Mouse (Mus musculus) heart, postnatal 0 days (tissue): ENCODE results near the gene Hexim2. TPM values are rescaled to one million over a fixed set of nuclear protein-coding genes. Genes with fewer than 3 reads are reported as not detected.

Experiments
- ATAC-seq: fragments of 200-750 bp; cut with Nextera tagmentation; 2 replicates; pipeline ENCODE4 v1.8.0; 2017; ENCODE audit warnings: low read depth, moderate number of reproducible peaks, moderate library complexity; ENCODE audit not compliant: insufficient read depth
- DNase-seq: peaks from one replicate; pipeline ENCODE4 v3.0.0-alpha.2; 2016; ENCODE audit warnings: low spot score
- H3K27ac ChIP-seq: fragments of 300-500 bp; sonication (generic); 2 replicates; pipeline ENCODE4 v1.5.1; 2014; ENCODE audit warnings: low read depth, mild to moderate bottlenecking
- H3K27me3 ChIP-seq: fragments of 300-500 bp; sonication (generic); 2 replicates; pipeline ENCODE4 v1.6.1; 2014; ENCODE audit warnings: low read length, mixed read lengths; ENCODE audit not compliant: control insufficient read depth, insufficient read depth
- H3K36me3 ChIP-seq: fragments of 300-500 bp; sonication (generic); replicated peaks from 2 replicates; pipeline ENCODE4 v1.6.1; 2014; ENCODE audit warnings: low read length, mixed read lengths; ENCODE audit not compliant: control insufficient read depth, insufficient read depth
- H3K4me1 ChIP-seq: fragments of 300-500 bp; sonication (generic); 2 replicates; pipeline ENCODE4 v1.6.1; 2014; ENCODE audit warnings: antibody characterized with exemption; ENCODE audit not compliant: control insufficient read depth, insufficient read depth
- H3K4me2 ChIP-seq: fragments of 300-500 bp; sonication (generic); 2 replicates; pipeline ENCODE4 v1.6.1; 2014; ENCODE audit warnings: low read depth, mild to moderate bottlenecking, low read length, moderate library complexity
- H3K4me3 ChIP-seq: fragments of 300-500 bp; sonication (generic); 2 replicates; pipeline ENCODE4 v1.5.1; 2014; ENCODE audit warnings: low read depth, low read length
- H3K9ac ChIP-seq: fragments of 300-500 bp; sonication (generic); replicated peaks from 2 replicates; pipeline ENCODE4 v1.6.1; 2014; ENCODE audit warnings: low read depth, low read length, mixed read lengths
- H3K9me3 ChIP-seq: fragments of 300-500 bp; sonication (generic); replicated peaks from 2 replicates; pipeline ENCODE4 v1.6.1; 2016; ENCODE audit warnings: low read length; ENCODE audit not compliant: control insufficient read depth
- CTCF ChIP-seq: IDR thresholded peaks from 2 replicates; pipeline ENCODE4 v1.5.1; 2016; ENCODE audit warnings: antibody characterized with exemption, control low read depth, low read depth
- EP300 ChIP-seq: IDR thresholded peaks from 2 replicates; pipeline ENCODE4 v1.6.1; 2016; ENCODE audit warnings: antibody characterized with exemption, low read depth
- WGBS: fragments of 180-500 bp; shearing (Covaris S2); extraction: QIAGEN DNeasy Blood & Tissue Kit; methylation state at CpG from one replicate; pipeline ENCODE4 v1.1.7; 2014; 5-methylcytosine and 5-hydroxymethylcytosine counted together
- polyA plus RNA-seq: library from polyadenylated mRNA; unstranded; fragments of >200 nt; fragmentation: Nextera tagmentation; extraction: Ambion mirVana; gene quantifications from 2 replicates; pipeline ENCODE4 v1.2.1, GENCODE M21; 2015
- total RNA-seq: library from RNA; depleted of rRNA; stranded (reverse); fragments of >200 nt; gene quantifications from 2 replicates; pipeline ENCODE4 v1.2.3, GENCODE M21; 2014; ENCODE audit warnings: low replicate concordance

Gene Hexim2
- total and polyA plus RNA-seq, 2 experiments from 2014 or later = 1.6 to 4.2 TPM

DNA sequence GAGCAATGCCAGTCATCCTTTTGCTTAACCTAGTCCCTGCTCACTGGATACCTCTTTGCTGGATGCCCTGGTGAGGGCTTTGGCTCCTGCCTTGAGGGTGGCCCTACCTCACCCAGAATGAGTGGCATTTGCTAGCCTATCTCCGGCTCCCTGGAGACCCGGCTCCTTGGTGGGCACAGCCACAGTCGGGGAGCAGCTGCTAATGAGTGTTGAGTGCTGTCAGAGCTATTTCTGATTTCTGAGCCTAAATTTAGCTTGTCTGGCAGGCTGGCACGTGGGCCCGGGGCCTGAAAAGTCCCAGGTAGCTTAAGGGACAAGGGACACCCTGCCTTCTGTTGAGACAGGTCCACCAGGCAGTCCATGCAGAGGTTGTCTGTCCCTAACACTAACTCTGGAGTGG is 45.0 kb downstream of the Hexim2 start:
- Histone ChIP-seq H3K36me3 (no peaks in the 10 kb centered on the region), H3K9ac (no peak overlapping the region), H3K4me1 (0 out of 2 replicates have a peak, but pooled peaks cover 16% of the 10 kb centered on the region), H3K27me3 (no peaks in the 10 kb centered on the region), H3K9me3 (no peaks in the 10 kb centered on the region), H3K4me3 (no peak overlapping the region), H3K27ac (peak overlapping the region; percentile 60), H3K4me2 (no peak overlapping the region)
- TF ChIP-seq EP300 (no peak), CTCF (no peak)
- 40% methylated on average over 5 of the region's 5 CpGs for WGBS
- DNase-seq (peak; percentile 75), ATAC-seq (peak; percentile 70)

DNA sequence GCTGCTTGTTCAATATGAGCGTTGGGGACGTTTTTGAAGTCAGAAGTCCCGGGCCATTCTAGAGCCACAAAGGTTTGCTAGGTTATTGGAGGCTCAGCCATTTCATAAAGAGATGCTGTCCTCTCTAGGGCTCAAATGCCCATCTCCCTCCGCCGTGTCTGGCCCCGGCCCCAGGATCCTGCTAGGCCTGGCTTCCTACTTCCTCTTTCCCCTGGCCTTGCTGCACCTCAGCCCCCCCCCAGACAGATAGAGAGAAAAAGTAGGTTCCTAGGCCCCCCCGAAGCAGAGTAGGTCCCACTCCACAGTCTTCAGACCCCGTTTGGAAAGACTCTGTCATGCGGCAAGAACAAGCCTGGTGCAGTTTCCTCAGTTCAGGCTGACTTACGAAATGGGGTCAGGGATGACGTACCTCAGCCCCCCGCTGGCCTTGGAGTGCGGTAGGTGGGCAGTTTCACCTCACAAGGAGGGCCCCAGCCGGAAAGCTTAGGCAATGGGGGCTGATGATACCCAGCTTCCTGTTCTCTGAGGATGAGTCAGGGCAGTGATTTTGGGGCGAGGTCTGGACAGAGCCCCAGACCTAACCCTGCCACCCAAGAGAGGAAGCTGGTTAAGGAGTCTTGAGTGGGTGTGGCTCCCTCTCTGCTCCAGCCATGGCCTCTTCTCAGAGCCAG is 45.7 kb downstream of the Hexim2 start:
- 79% methylated on average over 15 of the region's 15 CpGs for WGBS
- Histone ChIP-seq H3K27me3 (no peaks in the 10 kb centered on the region), H3K4me1 (0 out of 2 replicates have a peak, but pooled peaks cover 16% of the 10 kb centered on the region), H3K4me2 (no peak overlapping the region), H3K9ac (no peak overlapping the region), H3K36me3 (no peaks in the 10 kb centered on the region), H3K4me3 (no peak overlapping the region), H3K27ac (peak overlapping the region; percentile 60), H3K9me3 (no peaks in the 10 kb centered on the region)
- TF ChIP-seq CTCF = no peak
- no peak for TF ChIP-seq EP300
- no peak for ATAC-seq
- DNase-seq = no peak

DNA sequence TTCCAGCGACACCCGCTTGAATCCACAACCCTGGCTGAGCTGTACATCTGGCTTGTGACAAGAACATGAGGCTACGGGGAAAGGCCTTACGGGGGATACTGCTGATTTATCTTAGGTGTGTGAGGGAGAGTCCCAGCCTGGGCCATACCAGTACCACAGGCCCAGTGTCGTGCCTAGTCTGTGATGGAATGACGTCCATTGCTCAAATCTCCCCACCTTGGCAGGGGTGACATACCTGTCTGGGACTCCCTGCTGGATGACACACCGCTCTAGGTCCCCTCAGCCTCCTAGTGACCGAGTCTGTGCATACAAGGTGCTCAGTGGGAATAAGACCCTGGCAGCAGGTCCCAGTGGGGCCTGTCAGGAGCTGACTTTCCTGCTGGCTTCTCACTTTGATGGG is 46.5 kb downstream of the Hexim2 start:
- H3K4me1 ChIP-seq = 0 out of 2 replicates have a peak, but pooled peaks cover 16% of the 10 kb centered on the region
- no peak for ATAC-seq

GRCm38 (mm10) chr11:103180426-103180825 is 48.2 kb downstream of the Hexim2 start:
- H3K9me3 ChIP-seq = no peaks in the 10 kb centered on the region
- no peak overlapping the region for H3K4me3 ChIP-seq
- no peaks in the 10 kb centered on the region for H3K27me3 ChIP-seq
- no peak overlapping the region for H3K9ac ChIP-seq
- no peak overlapping the region for H3K27ac ChIP-seq
- 0 out of 2 replicates have a peak, but pooled peaks cover 16% of the 10 kb centered on the region for H3K4me1 ChIP-seq
- no peaks in the 10 kb centered on the region for H3K36me3 ChIP-seq
- ATAC-seq (no peak), DNase-seq (no peak)
- WGBS = 75% methylated on average over 1 of the region's 1 CpGs
- no peak overlapping the region for H3K4me2 ChIP-seq
- TF ChIP-seq EP300 (no peak), CTCF (no peak)

More for the DNA sequence above, 46.5 kb downstream of the Hexim2 start:
- TF ChIP-seq CTCF (no peak), EP300 (no peak)
- WGBS = 91% methylated on average over 8 of the region's 8 CpGs
- H3K36me3 ChIP-seq = no peaks in the 10 kb centered on the region
- H3K4me2 ChIP-seq = no peak overlapping the region
- H3K9ac ChIP-seq = no peak overlapping the region
- H3K9me3 ChIP-seq = no peaks in the 10 kb centered on the region
- no peak for DNase-seq
- H3K27me3 ChIP-seq = no peaks in the 10 kb centered on the region
- no peak overlapping the region for H3K27ac ChIP-seq
- no peak overlapping the region for H3K4me3 ChIP-seq

DNA sequence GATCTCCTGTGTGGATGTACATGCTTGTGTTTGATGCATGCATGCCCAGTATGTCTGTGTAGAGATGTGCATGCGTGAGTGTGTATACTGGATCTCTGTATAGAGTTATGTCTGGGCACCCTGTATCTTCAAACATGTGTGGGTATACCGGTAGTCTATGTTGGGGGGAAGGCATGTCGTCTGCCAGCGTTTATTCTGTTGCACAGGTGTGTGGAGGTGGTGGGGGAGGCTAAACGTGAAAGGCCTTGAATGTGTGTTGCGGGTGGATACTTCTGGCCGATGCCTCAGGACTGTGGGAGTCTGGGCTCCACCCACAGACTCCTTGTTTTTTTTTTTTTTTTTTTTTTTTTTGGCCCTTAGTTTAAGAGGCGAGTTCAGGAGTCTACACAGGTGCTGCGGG is 49.1 kb downstream of the Hexim2 start:
- no peak for DNase-seq
- WGBS = 81% methylated on average over 9 of the region's 9 CpGs
- no peaks in the 10 kb centered on the region for H3K27me3 ChIP-seq
- TF ChIP-seq CTCF = no peak
- no peak for TF ChIP-seq EP300
- no peak for ATAC-seq
- no peak overlapping the region for H3K4me3 ChIP-seq
- no peaks in the 10 kb centered on the region for H3K9me3 ChIP-seq
- H3K4me2 ChIP-seq = no peak overlapping the region
- H3K9ac ChIP-seq = no peak overlapping the region
- H3K4me1 ChIP-seq = 0 out of 2 replicates have a peak, but pooled peaks cover 16% of the 10 kb centered on the region
- no peaks in the 10 kb centered on the region for H3K36me3 ChIP-seq
- no peak overlapping the region for H3K27ac ChIP-seq

DNA sequence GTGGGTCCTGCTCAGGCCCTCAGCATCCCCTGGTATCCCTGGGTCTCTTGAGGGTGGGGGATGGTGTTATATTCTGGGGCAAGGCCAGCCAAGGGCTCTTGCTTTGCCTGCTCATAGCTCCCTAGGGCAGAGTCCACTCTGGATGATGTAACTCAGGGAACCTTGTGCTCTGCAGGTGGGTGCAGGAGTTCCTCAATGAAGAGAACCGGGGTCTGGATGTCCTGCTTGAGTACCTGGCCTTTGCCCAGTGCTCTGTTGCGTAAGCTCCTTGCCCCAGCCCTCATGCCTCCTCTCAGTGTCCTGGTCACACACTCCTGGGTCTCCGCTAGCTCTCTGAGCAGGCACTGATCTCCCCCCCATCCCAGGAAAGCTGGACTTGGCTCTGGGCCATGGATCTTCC is 49.7 kb downstream of the Hexim2 start:
- TF ChIP-seq EP300 (no peak), CTCF (no peak)
- 77% methylated on average over 3 of the region's 3 CpGs for WGBS
- no peak for DNase-seq

More for the DNA sequence above, 49.7 kb downstream of the Hexim2 start:
- no peaks in the 10 kb centered on the region for H3K9me3 ChIP-seq
- H3K4me1 ChIP-seq = 0 out of 2 replicates have a peak, but pooled peaks cover 13% of the 10 kb centered on the region
- H3K4me3 ChIP-seq = no peak overlapping the region
- no peak for ATAC-seq
- H3K4me2 ChIP-seq = no peak overlapping the region
- H3K36me3 ChIP-seq = no peaks in the 10 kb centered on the region
- no peaks in the 10 kb centered on the region for H3K27me3 ChIP-seq
- H3K9ac ChIP-seq = no peak overlapping the region
- H3K27ac ChIP-seq = no peak overlapping the region
